Mouse (Mus musculus) liver, embryonic 18 days (tissue): ENCODE data around the gene Hdgfl2. TPM values are rescaled to one million over a fixed set of nuclear protein-coding genes. Genes with fewer than 3 reads are reported as not detected.

Experiments used
- polyA plus RNA-seq: library from polyadenylated mRNA; depleted of rRNA; stranded (reverse); fragments of >200 nt; gene quantifications from 2 replicates; pipeline ENCODE4 v1.2.3, GENCODE M21; 2012; rRNA removed

Hdgfl2 gene
- polyA plus RNA-seq, result 21.8 and 24.8 TPM in 2 replicates

GRCm38 (mm10) chr17:56078880-56079795 is at the start of gene Hdgfl2:
Hdgfl2 (plus strand) TSS chr17:56079634.

GRCm38 (mm10) chr17:56036176-56036900 is 43.1 kb upstream of the Hdgfl2 start, which contains the start of gene Sh3gl1:
Sh3gl1 (minus strand) TSS chr17:56036635.

GRCm38 (mm10) chr17:56040030-56040856 is 39.2 kb upstream of the Hdgfl2 start, which contains the start of gene Chaf1a:
Chaf1a (plus strand) TSS chr17:56040439.

GRCm38 (mm10) chr17:56074827-56075208 is 4.6 kb upstream of the Hdgfl2 start, which contains the start of gene Ubxn6:
Ubxn6 (minus strand) TSS chr17:56075028.

GRCm38 (mm10) chr17:56109219-56110051 is 30.0 kb downstream of the Hdgfl2 start, which contains the start of gene Plin4:
Plin4 (minus strand) TSS chr17:56109803.

GRCm38 (mm10) chr17:56117251-56117710 is 37.8 kb downstream of the Hdgfl2 start, which contains the start of gene Plin5:
Plin5 (minus strand) TSS chr17:56117596.

GRCm38 (mm10) chr17:56121826-56122225 is 42.4 kb downstream of the Hdgfl2 start, which contains the start of gene Lrg1:
Lrg1 (minus strand) TSS chr17:56122001.

GRCm38 (mm10) chr17:56139858-56140595 is 60.6 kb downstream of the Hdgfl2 start, which contains the start of gene Sema6b:
Sema6b (minus strand) TSS chr17:56140343.

Other genes starting within 250 kb of the Hdgfl2 start
- gene Zfp119a, start 200.7 kb upstream of the Hdgfl2 start, polyA plus RNA-seq, result 0.96 and 1.3 TPM in 2 replicates
- 2.8 and 3.5 TPM in 2 replicates for gene Zfp959, start 187.5 kb upstream of the Hdgfl2 start, polyA plus RNA-seq
- gene Zfp119b, start 130.1 kb upstream of the Hdgfl2 start, polyA plus RNA-seq, result 1.1 and 1.5 TPM in 2 replicates
- 9.9 and 13.9 TPM in 2 replicates for gene Ebi3, start 127.0 kb upstream of the Hdgfl2 start, polyA plus RNA-seq
- 4.5 and 5.0 TPM in 2 replicates for gene Yju2, start 120.5 kb upstream of the Hdgfl2 start, polyA plus RNA-seq
- 0.44 and 0.54 TPM in 2 replicates for gene Shd, start 109.2 kb upstream of the Hdgfl2 start, polyA plus RNA-seq
- 0.07 and 0.12 TPM in 2 replicates for gene Fsd1, start 93.1 kb upstream of the Hdgfl2 start, polyA plus RNA-seq
- gene Stap2, start 74.0 kb upstream of the Hdgfl2 start, polyA plus RNA-seq, result 15.6 and 16.5 TPM in 2 replicates
- 28.4 and 34.8 TPM in 2 replicates for gene Mpnd, start 73.9 kb upstream of the Hdgfl2 start, polyA plus RNA-seq
- 36.6 and 39.4 TPM in 2 replicates for gene Sh3gl1, start 43.0 kb upstream of the Hdgfl2 start, polyA plus RNA-seq
- gene Chaf1a, start 39.2 kb upstream of the Hdgfl2 start, polyA plus RNA-seq, result 6.3 and 6.8 TPM in 2 replicates
- gene Ubxn6, start 4.6 kb upstream of the Hdgfl2 start, polyA plus RNA-seq, result 16.2 and 18.5 TPM in 2 replicates
- 1.8 and 2.7 TPM in 2 replicates for gene Plin4, start 30.2 kb downstream of the Hdgfl2 start, polyA plus RNA-seq
- 30.3 and 41.4 TPM in 2 replicates for gene Plin5, start 38.0 kb downstream of the Hdgfl2 start, polyA plus RNA-seq
- gene Lrg1, start 42.4 kb downstream of the Hdgfl2 start, polyA plus RNA-seq, result 27.0 and 30.1 TPM in 2 replicates
- gene Sema6b, start 60.7 kb downstream of the Hdgfl2 start, polyA plus RNA-seq, result 3.1 and 4.3 TPM in 2 replicates
- gene Tnfaip8l1, start 82.8 kb downstream of the Hdgfl2 start, polyA plus RNA-seq, result 2.3 and 2.7 TPM in 2 replicates
- 55.4 and 56.7 TPM in 2 replicates for gene Mydgf, start 104.3 kb downstream of the Hdgfl2 start, polyA plus RNA-seq
- gene Dpp9, start 139.3 kb downstream of the Hdgfl2 start, polyA plus RNA-seq, result 16.5 and 19.1 TPM in 2 replicates
- 5.1 and 5.5 TPM in 2 replicates for gene Fem1a, start 177.2 kb downstream of the Hdgfl2 start, polyA plus RNA-seq
- gene Ticam1, start 197.2 kb downstream of the Hdgfl2 start, polyA plus RNA-seq, result 6.8 and 8.0 TPM in 2 replicates
- 13.8 and 16.0 TPM in 2 replicates for gene Plin3, start 213.2 kb downstream of the Hdgfl2 start, polyA plus RNA-seq
- gene Arrdc5, start 220.7 kb downstream of the Hdgfl2 start, polyA plus RNA-seq, result not detected in 2 replicates
- gene Uhrf1, start 223.7 kb downstream of the Hdgfl2 start, polyA plus RNA-seq, result 33.6 and 34.3 TPM in 2 replicates
- gene Kdm4b, start 246.4 kb downstream of the Hdgfl2 start, polyA plus RNA-seq, result 5.8 and 6.7 TPM in 2 replicates